Mouse (Mus musculus) megakaryocyte, embryonic 14.5 days (primary cell): ENCODE data around the gene Kir3dl2.
"Not testable (repeated sequence)": the region's sequence is repeated elsewhere in the genome, so short reads cannot be mapped to it uniquely, and the experiment has no call there.

Experiments used
- FLI1 ChIP-seq: IDR thresholded peaks from 2 replicates; pipeline ENCODE4 v1.6.1; 2012; ENCODE audit warnings: low read length, inconsistent platforms, mixed read lengths
- GATA1 ChIP-seq: IDR thresholded peaks from 3 replicates; pipeline ENCODE4 v1.6.1; 2012; ENCODE audit warnings: mixed read lengths, low read length, inconsistent platforms, borderline replicate concordance

DNA sequence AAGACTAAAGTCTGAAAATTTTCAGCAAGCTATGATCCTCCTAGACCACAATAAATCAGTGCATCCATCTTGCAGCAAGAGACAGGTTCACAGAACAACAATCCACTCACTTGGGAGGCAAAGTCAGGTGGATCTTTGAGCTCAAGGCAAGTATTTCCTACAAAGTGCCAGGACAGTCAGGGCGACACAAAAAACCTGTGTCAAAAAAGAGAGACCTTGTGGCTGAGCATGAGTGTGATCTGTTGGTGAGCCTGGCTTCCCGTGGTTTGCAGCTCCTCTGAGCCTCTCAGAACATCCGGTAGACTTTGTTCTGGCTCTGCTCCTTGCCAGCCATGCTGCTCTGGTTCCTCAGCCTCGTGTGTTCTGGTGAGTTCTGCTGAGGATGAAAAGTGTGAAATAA is 26.2 kb downstream of the Kir3dl2 start, which contains the start of gene Kir3dl1:
- TF ChIP-seq GATA1, FLI1: not testable (repeated sequence)
